ENCODE assay signal across 8 mouse cellular contexts in genomic region chr2:32693823-32694411, GRCm38 (mm10). TPM values are rescaled to one million over a fixed set of nuclear protein-coding genes. Genes with fewer than 3 reads are reported as not detected.
DNase-seq lines count a peak whose midpoint lies in the region; ATAC-seq and TF ChIP-seq lines count a peak whose summit lies in the region.

No protein-coding gene starts in this region.

- H3K27ac ChIP-seq in ES-E14 (ENCODE audit: insufficient read depth, low read depth, low read length, poor library complexity, severe bottlenecking): peak overlapping the region; percentile 41
- H3K27ac ChIP-seq in forebrain, embryonic 16.5 days (ENCODE audit: low read length): peak overlapping the region; percentile 59
- H3K27ac ChIP-seq in lung, embryonic 15.5 days: peak overlapping the region; percentile 75

- no peaks in the 10 kb centered on the region for H3K27me3 ChIP-seq in forebrain, embryonic 16.5 days (replicated peaks; ENCODE audit: control insufficient read depth, insufficient read depth, low read length)
- no peaks in the 10 kb centered on the region for H3K27me3 ChIP-seq in lung, embryonic 15.5 days

- in situ Hi-C loops in ES-E14 (cut with MboI; ENCODE audit: low sequenced_read_pairs in 2 of 2, unreplicated experiment in 2 of 2): no loop called here

- H3K9ac ChIP-seq in ES-E14 (ENCODE audit: insufficient read depth, low read depth, low read length, poor library complexity, severe bottlenecking): peak overlapping the region; percentile 91
- peak overlapping the region; percentile 82 for H3K9ac ChIP-seq in forebrain, embryonic 16.5 days (replicated peaks; ENCODE audit: low read depth, low read length)
- H3K9ac ChIP-seq in lung, embryonic 15.5 days: peak overlapping the region; percentile 78

- H3K4me1 ChIP-seq in ES-E14 (ENCODE audit: control insufficient read depth in 2 of 2, insufficient read depth in 2 of 2, low read length in 2 of 2, poor library complexity in 1 of 2): peaks cover 0 to 13% of the 10 kb centered on the region in 2 experiments; a peak in 2 of 4 replicates
- H3K4me1 ChIP-seq in forebrain, embryonic 16.5 days (replicated peaks; ENCODE audit: control insufficient read depth, insufficient read depth, low read length): peaks cover 15% of the 10 kb centered on the region
- H3K4me1 ChIP-seq in lung, embryonic 15.5 days: peaks cover 31% of the 10 kb centered on the region

- peaks cover 9% of the 10 kb centered on the region for H3K36me3 ChIP-seq in ES-E14 (ENCODE audit: control insufficient read depth, insufficient read depth, low read length, poor library complexity, severe bottlenecking)
- H3K36me3 ChIP-seq in forebrain, embryonic 16.5 days (ENCODE audit: control insufficient read depth, insufficient read depth): no peaks in the 10 kb centered on the region
- H3K36me3 ChIP-seq in lung, embryonic 15.5 days: no peaks in the 10 kb centered on the region

- DNase-seq in ES-E14 (ENCODE audit: low read depth, low spot score): peak; percentile 98
- DNase-seq in cerebellum, adult 11-12 months: peak; percentile 96
- DNase-seq in heart, postnatal 4 days: peak; percentile 98
- peak; percentile 93 to 94 for DNase-seq in layer of hippocampus, adult 8-10 months (ENCODE audit: low spot score in 2 of 2)
- peak; percentile 93 for DNase-seq in ovary, adult 18-20 months (ENCODE audit: low spot score)
- DNase-seq in thymus, postnatal 0 days (ENCODE audit: low spot score): peak; percentile 98

- H3K4me2 ChIP-seq in forebrain, embryonic 16.5 days (ENCODE audit: low read length): peak overlapping the region; percentile 76
- peak overlapping the region; percentile 84 for H3K4me2 ChIP-seq in lung, embryonic 15.5 days

- no peaks in the 10 kb centered on the region for H3K9me3 ChIP-seq in ES-E14 (ENCODE audit: control insufficient read depth, insufficient read depth, low read depth, low read length)
- no peaks in the 10 kb centered on the region for H3K9me3 ChIP-seq in forebrain, embryonic 16.5 days (ENCODE audit: control insufficient read depth, low read length)
- H3K9me3 ChIP-seq in lung, embryonic 15.5 days: no peaks in the 10 kb centered on the region

- WGBS in forebrain, embryonic 16.5 days: under 1% methylated on average over 50 of the region's 51 CpGs
- WGBS in lung, embryonic 15.5 days: under 1% methylated on average over 51 of the region's 51 CpGs

- peak overlapping the region; percentile 81 to 89 for H3K4me3 ChIP-seq in ES-E14 (ENCODE audit: insufficient read depth in 1 of 2, low read depth in 1 of 2, low read length in 2 of 2, poor library complexity in 1 of 2, severe bottlenecking in 1 of 2)
- H3K4me3 ChIP-seq in forebrain, embryonic 16.5 days (replicated peaks; ENCODE audit: low read length): peak overlapping the region; percentile 74
- H3K4me3 ChIP-seq in lung, embryonic 15.5 days: peak overlapping the region; percentile 69

- ATAC-seq in forebrain, embryonic 16.5 days: peak; percentile 99
- ATAC-seq in lung, embryonic 15.5 days (ENCODE audit: borderline replicate concordance, extremely low read depth, low FRiP score, low TSS enrichment): peak; percentile 97

TF ChIP-seq in ES-E14, 5 proteins besides CTCF, POLR2A, EP300 and RAD21:
- no peak for TF ChIP-seq ZNF384 (IDR thresholded peaks at IDR 0.05; ENCODE audit: low read depth, low read length)
- TF ChIP-seq MAFK (IDR thresholded peaks at IDR 0.05; ENCODE audit: insufficient read depth, low read depth, low read length): no peak
- TF ChIP-seq HCFC1 (IDR thresholded peaks at IDR 0.05; ENCODE audit: borderline replicate concordance, insufficient read depth, low read length): peak; percentile 86
- TF ChIP-seq ZC3H11A (IDR thresholded peaks at IDR 0.05; ENCODE audit: borderline replicate concordance, low read depth, low read length): no peak
- TF ChIP-seq CHD2 (IDR thresholded peaks at IDR 0.05; ENCODE audit: low read depth, low read length): no peak

RNA-seq across cellular contexts. Expression of gene Fpgs, which starts 10.0 kb away (rescaled TPM):
- total RNA-seq in ES-E14 (2012; rRNA removed): 61.2 and 84.6 TPM in 2 replicates
- polyA plus RNA-seq in forebrain, embryonic 16.5 days (2015; fragmentation: Nextera tagmentation; extraction: Ambion mirVana): 21.5 and 23.7 TPM in 2 replicates
- total RNA-seq in heart, postnatal 4 days (2021): 10 to 100 TPM; 10.5 to 12.5 TPM
- 10 to 100 TPM in 3 of 4 experiments, 1 to 10 TPM in 1; 7.6 to 17.7 (median 11.4) TPM for total RNA-seq in layer of hippocampus, adult 8-10 months (2022)
- polyA plus RNA-seq in lung, embryonic 15.5 days (2015; fragmentation: Nextera tagmentation; extraction: Ambion mirVana): 27.9 and 28.6 TPM in 2 replicates
- 21.0 and 24.1 TPM in 2 replicates for polyA plus RNA-seq in thymus, postnatal 0 days (2015; fragmentation: Nextera tagmentation; extraction: Ambion mirVana)

RNA-seq across cellular contexts. Expression of gene Cdk9, which starts 19.0 kb away (rescaled TPM):
- total RNA-seq in ES-E14 (2012; rRNA removed): 68.0 and 72.4 TPM in 2 replicates
- 82.2 and 85.0 TPM in 2 replicates for polyA plus RNA-seq in forebrain, embryonic 16.5 days (2015; fragmentation: Nextera tagmentation; extraction: Ambion mirVana)
- total RNA-seq in heart, postnatal 4 days (2021): 10 to 100 TPM; 38.2 to 46.0 TPM
- 100 to 1,000 TPM; 102 to 129 (median 111) TPM for total RNA-seq in layer of hippocampus, adult 8-10 months (2022)
- polyA plus RNA-seq in lung, embryonic 15.5 days (2015; fragmentation: Nextera tagmentation; extraction: Ambion mirVana): 89.6 and 98.7 TPM in 2 replicates
- polyA plus RNA-seq in thymus, postnatal 0 days (2015; fragmentation: Nextera tagmentation; extraction: Ambion mirVana): 125 and 146 TPM in 2 replicates

RNA-seq across cellular contexts. Expression of gene Sh2d3c, which starts 26.9 kb away (rescaled TPM):
- total RNA-seq in ES-E14 (2012; rRNA removed): 1.7 and 1.8 TPM in 2 replicates
- polyA plus RNA-seq in forebrain, embryonic 16.5 days (2015; fragmentation: Nextera tagmentation; extraction: Ambion mirVana): 41.9 and 43.0 TPM in 2 replicates
- 10 to 100 TPM; 38.2 to 41.4 TPM for total RNA-seq in heart, postnatal 4 days (2021)
- total RNA-seq in layer of hippocampus, adult 8-10 months (2022): 10 to 100 TPM; 18.5 to 23.8 (median 21.0) TPM
- polyA plus RNA-seq in lung, embryonic 15.5 days (2015; fragmentation: Nextera tagmentation; extraction: Ambion mirVana): 40.5 and 41.4 TPM in 2 replicates
- 20.7 and 23.4 TPM in 2 replicates for polyA plus RNA-seq in thymus, postnatal 0 days (2015; fragmentation: Nextera tagmentation; extraction: Ambion mirVana)

RNA-seq across cellular contexts. Expression of gene 6330409D20Rik, which starts 46.9 kb away (rescaled TPM):
- not detected in 2 replicates for total RNA-seq in ES-E14 (2012; rRNA removed)
- polyA plus RNA-seq in forebrain, embryonic 16.5 days (2015; fragmentation: Nextera tagmentation; extraction: Ambion mirVana): 2.8 and 3.5 TPM in 2 replicates
- not detected for total RNA-seq in heart, postnatal 4 days (2021)
- 1 to 10 TPM in 3 of 4 experiments, under 1 TPM in 1; 0.92 to 2.1 (median 1.5) TPM for total RNA-seq in layer of hippocampus, adult 8-10 months (2022)
- 0.24 and 0.25 TPM in 2 replicates for polyA plus RNA-seq in lung, embryonic 15.5 days (2015; fragmentation: Nextera tagmentation; extraction: Ambion mirVana)
- 0.26 and 0.44 TPM in 2 replicates for polyA plus RNA-seq in thymus, postnatal 0 days (2015; fragmentation: Nextera tagmentation; extraction: Ambion mirVana)

RNA-seq across cellular contexts. Expression of gene Eng, which starts 47.5 kb away (rescaled TPM):
- total RNA-seq in ES-E14 (2012; rRNA removed): 18.3 and 36.8 TPM in 2 replicates
- 27.3 and 31.9 TPM in 2 replicates for polyA plus RNA-seq in forebrain, embryonic 16.5 days (2015; fragmentation: Nextera tagmentation; extraction: Ambion mirVana)
- total RNA-seq in heart, postnatal 4 days (2021): 100 to 1,000 TPM; 149 to 162 TPM
- 10 to 100 TPM; 18.2 to 24.8 (median 18.7) TPM for total RNA-seq in layer of hippocampus, adult 8-10 months (2022)
- 102 and 107 TPM in 2 replicates for polyA plus RNA-seq in lung, embryonic 15.5 days (2015; fragmentation: Nextera tagmentation; extraction: Ambion mirVana)
- polyA plus RNA-seq in thymus, postnatal 0 days (2015; fragmentation: Nextera tagmentation; extraction: Ambion mirVana): 25.9 and 28.5 TPM in 2 replicates

Comparison
In these comparisons a context has a peak if more than half of its experiments do, and no peak if none do; other contexts are left out.
1. Peak in every context shown above with its lines: DNase-seq, ATAC-seq, H3K4me3 ChIP-seq and H3K27ac ChIP-seq.